Mouse (Mus musculus) neural tube, embryonic 11.5 days (tissue): Measurements from ENCODE around the gene Mef2c. TPM values are rescaled to one million over a fixed set of nuclear protein-coding genes. Genes with fewer than 3 reads are reported as not detected.

Experiments used
- ATAC-seq: fragments of 200-750 bp; cut with Nextera tagmentation; 2 replicates; pipeline ENCODE4 v1.8.0; 2017; ENCODE audit warnings: moderate number of reproducible peaks, mild to moderate bottlenecking, moderate TSS enrichment, moderate library complexity; ENCODE audit not compliant: insufficient read depth, low FRiP score, low TSS enrichment
- DNase-seq: peaks from one replicate; pipeline ENCODE4 v3.0.0-alpha.2; 2015; ENCODE audit warnings: low spot score
- H3K27ac ChIP-seq: fragments of 300-500 bp; sonication (generic); 2 replicates; pipeline ENCODE4 v1.5.1; 2014; ENCODE audit warnings: low read depth, mild to moderate bottlenecking, low read length
- H3K27me3 ChIP-seq: fragments of 300-500 bp; sonication (generic); 2 replicates; pipeline ENCODE4 v1.6.1; 2014; ENCODE audit warnings: mild to moderate bottlenecking, low read length, mixed read lengths; ENCODE audit not compliant: control insufficient read depth, insufficient read depth
- H3K36me3 ChIP-seq: fragments of 300-500 bp; sonication (generic); 2 replicates; pipeline ENCODE4 v1.6.1; 2014; ENCODE audit warnings: mild to moderate bottlenecking, low read length, moderate library complexity, mixed read lengths; ENCODE audit not compliant: control insufficient read depth, insufficient read depth
- H3K4me1 ChIP-seq: fragments of 300-500 bp; sonication (generic); 2 replicates; pipeline ENCODE4 v1.6.1; 2014; ENCODE audit warnings: low read length, mixed read lengths; ENCODE audit not compliant: control insufficient read depth, insufficient read depth
- H3K4me2 ChIP-seq: fragments of 300-500 bp; sonication (generic); 2 replicates; pipeline ENCODE4 v1.6.1; 2014; ENCODE audit warnings: low read depth, mild to moderate bottlenecking, moderate library complexity
- H3K4me3 ChIP-seq: fragments of 300-500 bp; sonication (generic); 2 replicates; pipeline ENCODE4 v1.5.1; 2014; ENCODE audit warnings: low read depth, low read length
- H3K9ac ChIP-seq: fragments of 300-500 bp; sonication (generic); 2 replicates; pipeline ENCODE4 v1.6.1; 2014; ENCODE audit warnings: mild to moderate bottlenecking, low read length
- H3K9me3 ChIP-seq: fragments of 300-500 bp; sonication (generic); 2 replicates; pipeline ENCODE4 v1.6.1; 2016; ENCODE audit warnings: low read length; ENCODE audit not compliant: control insufficient read depth
- WGBS: fragments of 180-500 bp; shearing (Covaris S2); extraction: QIAGEN DNeasy Blood & Tissue Kit; methylation state at CpG from one replicate; pipeline ENCODE4 v1.1.7; 2014; 5-methylcytosine and 5-hydroxymethylcytosine counted together
- polyA plus RNA-seq: library from polyadenylated mRNA; unstranded; fragments of >200 nt; fragmentation: Nextera tagmentation; extraction: Ambion mirVana; gene quantifications from 2 replicates; pipeline ENCODE4 v1.2.1, GENCODE M21; 2014

The Mef2c gene
- polyA plus RNA-seq, 1 experiment from 2014 or later: 34.4 TPM

- H3K27me3 ChIP-seq: no peaks in the 10 kb centered on the region
- ATAC-seq: no peak
- 90% methylated on average over 7 of the region's 7 CpGs for WGBS
- no peak overlapping the region for H3K27ac ChIP-seq
- no peaks in the 10 kb centered on the region for H3K36me3 ChIP-seq
- H3K4me2 ChIP-seq: no peak overlapping the region
- H3K4me3 ChIP-seq: no peak overlapping the region
- H3K9ac ChIP-seq: no peak overlapping the region
- no peaks in the 10 kb centered on the region for H3K4me1 ChIP-seq
- DNase-seq: no peak
- no peaks in the 10 kb centered on the region for H3K9me3 ChIP-seq
Measured at GRCm38 (mm10) chr13:83481310-83481709, 22.5 kb upstream of the Mef2c start.

DNA sequence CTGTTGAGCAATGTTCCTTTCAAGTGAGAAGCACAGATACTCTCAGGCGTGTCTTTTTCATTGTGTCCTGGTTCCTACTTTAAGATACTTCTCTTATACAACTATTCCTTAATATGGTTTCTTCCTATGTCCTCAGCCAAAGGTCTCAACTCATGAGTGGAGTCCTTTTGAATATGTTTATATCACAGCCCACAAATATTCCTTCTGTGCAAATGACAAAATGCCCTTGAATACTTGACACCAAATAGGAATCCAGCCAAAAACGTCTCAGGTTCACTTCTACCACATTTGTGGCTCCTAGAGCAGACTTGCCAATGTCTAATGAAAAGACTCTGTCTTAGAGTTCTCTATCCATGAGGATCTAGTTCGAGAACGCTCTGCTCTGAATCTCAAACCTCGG lies 21.7 kb upstream of the Mef2c start:
- ATAC-seq (no peak), DNase-seq (no peak)
- no peaks in the 10 kb centered on the region for H3K9me3 ChIP-seq
- no peaks in the 10 kb centered on the region for H3K27me3 ChIP-seq
- H3K4me3 ChIP-seq: no peak overlapping the region
- no peak overlapping the region for H3K27ac ChIP-seq
- no peaks in the 10 kb centered on the region for H3K36me3 ChIP-seq
- WGBS: 78% methylated on average over 5 of the region's 5 CpGs
- H3K4me2 ChIP-seq: no peak overlapping the region
- H3K4me1 ChIP-seq: no peaks in the 10 kb centered on the region
- H3K9ac ChIP-seq: no peak overlapping the region

DNA sequence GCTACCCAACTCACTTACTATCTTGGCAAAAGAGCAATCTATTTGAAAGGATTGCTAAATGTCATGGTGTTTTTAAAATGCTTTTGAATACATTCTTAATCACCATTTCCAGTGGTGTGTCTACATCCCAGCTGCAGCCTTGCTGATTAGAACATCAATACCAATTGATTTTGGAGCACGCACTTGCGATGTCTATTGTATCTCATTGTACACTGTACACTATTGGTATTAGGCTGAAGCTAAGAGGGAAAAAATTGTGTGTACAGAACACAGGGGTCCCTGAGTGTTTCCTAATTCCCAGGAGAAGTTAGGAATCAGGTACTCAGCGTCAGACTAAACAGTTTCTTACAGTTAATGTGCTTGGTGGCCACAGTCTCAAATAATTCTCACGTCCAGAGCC lies 19.6 kb upstream of the Mef2c start:
- 92% methylated on average over 4 of the region's 4 CpGs for WGBS
- H3K4me2 ChIP-seq: no peak overlapping the region

DNA sequence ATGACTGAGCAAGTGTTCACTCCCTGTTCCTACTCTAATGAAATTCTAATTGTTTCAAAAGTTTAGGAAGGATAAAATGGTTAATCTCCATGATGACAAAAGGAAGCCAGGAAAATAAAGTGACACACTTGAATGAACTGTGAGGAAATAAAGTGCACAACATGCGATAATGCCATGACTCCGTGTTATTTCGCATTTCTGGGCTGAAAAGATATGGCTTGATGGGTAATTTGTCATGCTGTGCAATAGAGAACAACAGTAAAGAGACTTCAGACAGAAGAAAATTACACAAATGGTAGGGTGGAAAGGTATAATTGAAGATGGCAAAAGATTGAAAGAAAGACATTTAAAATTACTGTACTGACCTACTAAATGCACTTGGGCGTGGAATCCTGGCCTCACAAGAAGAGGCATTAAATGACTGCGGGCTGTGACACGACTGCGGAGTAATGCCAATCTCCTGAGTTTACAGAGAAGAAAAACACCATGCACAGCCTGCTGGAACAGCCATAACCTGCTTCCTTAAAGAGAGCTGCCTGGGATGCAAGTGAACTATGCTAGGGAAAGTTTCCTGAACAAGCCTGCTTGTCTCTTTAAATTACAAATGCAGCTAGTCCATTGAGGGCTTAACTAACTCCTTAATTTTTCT lies 19.0 kb upstream of the Mef2c start:
- H3K4me2 ChIP-seq: no peak overlapping the region
- ATAC-seq (no peak), DNase-seq (no peak)
- H3K4me1 ChIP-seq: no peaks in the 10 kb centered on the region
- no peak overlapping the region for H3K4me3 ChIP-seq
- H3K9ac ChIP-seq: no peak overlapping the region
- H3K9me3 ChIP-seq: no peaks in the 10 kb centered on the region
- no peaks in the 10 kb centered on the region for H3K27me3 ChIP-seq
- no peak overlapping the region for H3K27ac ChIP-seq
- no peaks in the 10 kb centered on the region for H3K36me3 ChIP-seq
- WGBS: 87% methylated on average over 7 of the region's 7 CpGs

More for the DNA sequence above, 19.6 kb upstream of the Mef2c start:
- DNase-seq: no peak
- Histone ChIP-seq H3K4me1 (no peaks in the 10 kb centered on the region), H3K9me3 (no peaks in the 10 kb centered on the region), H3K27me3 (no peaks in the 10 kb centered on the region), H3K27ac (no peak overlapping the region), H3K36me3 (no peaks in the 10 kb centered on the region), H3K9ac (no peak overlapping the region), H3K4me3 (no peak overlapping the region)
- no peak for ATAC-seq

GRCm38 (mm10) chr13:83492051-83492450 lies 11.8 kb upstream of the Mef2c start:
- H3K4me1 ChIP-seq: no peaks in the 10 kb centered on the region
- ATAC-seq: no peak
- H3K9ac ChIP-seq: no peak overlapping the region
- H3K36me3 ChIP-seq: no peaks in the 10 kb centered on the region
- no peak overlapping the region for H3K4me3 ChIP-seq
- no peaks in the 10 kb centered on the region for H3K9me3 ChIP-seq
- H3K4me2 ChIP-seq: no peak overlapping the region
- DNase-seq: no peak
- no peak overlapping the region for H3K27ac ChIP-seq
- no peaks in the 10 kb centered on the region for H3K27me3 ChIP-seq
- WGBS: 81% methylated on average over 3 of the region's 3 CpGs

- 92% methylated on average over 3 of the region's 3 CpGs for WGBS
Measured at GRCm38 (mm10) chr13:83497708-83498107, 6.1 kb upstream of the Mef2c start.

DNA sequence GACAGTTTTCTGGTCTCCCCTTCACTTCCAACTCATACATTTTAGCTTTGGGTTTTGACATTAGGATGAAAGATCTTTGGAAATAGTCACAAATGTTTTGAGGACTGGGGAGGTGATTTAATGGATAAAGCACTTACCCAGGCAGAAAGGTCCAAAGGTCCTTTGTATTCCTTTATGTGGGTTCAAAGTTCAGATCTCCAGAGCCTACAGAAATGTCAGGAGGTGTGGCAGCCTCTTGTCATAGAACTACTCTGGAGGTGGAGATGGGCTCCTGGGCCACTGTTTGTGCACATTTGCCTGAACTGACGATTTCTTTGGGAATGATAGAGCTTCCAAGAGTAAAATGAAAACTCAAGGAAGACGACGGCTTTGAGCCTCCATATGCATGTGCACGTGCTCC lies 4.3 kb upstream of the Mef2c start:
- Histone ChIP-seq H3K4me3 (no peak overlapping the region), H3K4me1 (no peaks in the 10 kb centered on the region), H3K9me3 (no peaks in the 10 kb centered on the region), H3K4me2 (no peak overlapping the region), H3K27ac (no peak overlapping the region), H3K36me3 (no peaks in the 10 kb centered on the region), H3K27me3 (no peaks in the 10 kb centered on the region), H3K9ac (no peak overlapping the region)
- WGBS: 68% methylated on average over 4 of the region's 4 CpGs
- DNase-seq: no peak
- no peak for ATAC-seq

More at GRCm38 (mm10) chr13:83497708-83498107, 6.1 kb upstream of the Mef2c start:
- Histone ChIP-seq H3K9me3 (no peaks in the 10 kb centered on the region), H3K27ac (no peak overlapping the region), H3K4me2 (no peak overlapping the region), H3K36me3 (no peaks in the 10 kb centered on the region), H3K27me3 (no peaks in the 10 kb centered on the region), H3K9ac (no peak overlapping the region), H3K4me3 (no peak overlapping the region), H3K4me1 (no peaks in the 10 kb centered on the region)
- no peak for ATAC-seq
- DNase-seq: no peak

DNA sequence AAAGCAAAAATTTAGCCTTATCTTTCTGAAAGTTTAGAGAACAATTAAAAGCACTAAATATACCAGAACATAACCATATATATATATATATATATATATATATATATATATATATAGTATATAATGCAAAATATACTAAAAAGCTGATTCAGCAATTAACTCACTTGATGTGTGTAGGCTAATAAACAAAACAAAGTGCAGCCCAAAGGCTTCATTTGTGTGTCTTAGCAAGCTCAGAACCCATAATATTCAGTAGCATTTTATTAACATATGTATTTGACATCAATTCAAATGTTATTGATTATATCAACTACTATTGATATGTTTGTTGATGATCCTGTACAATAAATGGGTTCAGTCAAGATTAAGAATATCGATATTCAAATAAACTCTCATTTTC lies 3.9 kb downstream of the Mef2c start:
- H3K9me3 ChIP-seq: no peaks in the 10 kb centered on the region
- 96% methylated on average over 1 of the region's 1 CpGs for WGBS
- H3K4me2 ChIP-seq: no peak overlapping the region
- DNase-seq (no peak), ATAC-seq (no peak)
- H3K9ac ChIP-seq: no peak overlapping the region
- no peak overlapping the region for H3K27ac ChIP-seq
- H3K4me3 ChIP-seq: no peak overlapping the region
- H3K27me3 ChIP-seq: no peaks in the 10 kb centered on the region
- H3K36me3 ChIP-seq: no peaks in the 10 kb centered on the region
- no peaks in the 10 kb centered on the region for H3K4me1 ChIP-seq

DNA sequence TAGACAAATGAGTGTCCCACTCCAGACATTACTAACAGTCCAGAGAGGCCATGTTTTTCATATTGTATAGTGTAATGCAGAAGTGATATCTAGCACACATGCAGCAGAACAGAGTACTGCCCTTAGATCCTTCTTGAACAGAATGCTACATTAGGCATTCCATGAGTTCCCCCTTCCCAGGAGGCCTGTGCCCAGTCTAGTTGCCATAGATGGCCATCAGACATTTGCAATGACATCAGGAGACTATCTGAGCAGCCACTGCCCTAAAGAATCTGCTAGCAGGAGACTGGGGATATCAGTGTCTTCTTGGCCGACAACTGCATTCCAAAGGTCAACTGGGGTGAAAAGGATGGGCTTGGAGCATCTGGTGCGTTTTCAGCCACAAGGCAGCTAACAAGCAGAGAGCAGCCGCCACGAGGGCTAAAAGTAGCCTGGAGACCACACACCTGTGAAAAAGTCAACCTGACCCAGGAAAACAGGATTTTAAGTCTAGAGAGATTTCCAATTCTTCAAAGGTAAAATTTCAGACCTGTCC lies 11.2 kb downstream of the Mef2c start:
- Histone ChIP-seq H3K9ac (no peak overlapping the region), H3K27ac (no peak overlapping the region), H3K9me3 (no peaks in the 10 kb centered on the region), H3K36me3 (no peaks in the 10 kb centered on the region), H3K4me2 (no peak overlapping the region), H3K4me3 (no peak overlapping the region), H3K4me1 (no peaks in the 10 kb centered on the region), H3K27me3 (no peaks in the 10 kb centered on the region)
- ATAC-seq (no peak), DNase-seq (no peak)
- 49% methylated on average over 4 of the region's 4 CpGs for WGBS
